Mouse (Mus musculus) intestine, embryonic 14.5 days (tissue): ENCODE measurements around the gene Eno1. TPM values are rescaled to one million over a fixed set of nuclear protein-coding genes. Genes with fewer than 3 reads are reported as not detected.

Experiments used
- ATAC-seq: fragments of 200-750 bp; cut with Nextera tagmentation; replicated peaks from 2 replicates; pipeline ENCODE4 v1.8.0; 2017; ENCODE audit warnings: low read depth, moderate number of reproducible peaks, moderate TSS enrichment, moderate library complexity; ENCODE audit not compliant: low FRiP score, low TSS enrichment
- DNase-seq: peaks from one replicate; pipeline ENCODE4 v3.0.0-alpha.2; 2018; ENCODE audit warnings: low spot score
- H3K27ac ChIP-seq: fragments of 300-500 bp; sonication (generic); 2 replicates; pipeline ENCODE4 v1.5.1; 2014; ENCODE audit warnings: low read depth, mild to moderate bottlenecking, control low read depth
- H3K27me3 ChIP-seq: fragments of 300-500 bp; sonication (generic); replicated peaks from 2 replicates; pipeline ENCODE4 v1.6.1; 2014; ENCODE audit warnings: low read length, control low read depth; ENCODE audit not compliant: control insufficient read depth, insufficient read depth
- H3K36me3 ChIP-seq: fragments of 300-500 bp; sonication (generic); 2 replicates; pipeline ENCODE4 v1.6.1; 2014; ENCODE audit warnings: low read length, control low read depth; ENCODE audit not compliant: control insufficient read depth, insufficient read depth
- H3K4me1 ChIP-seq: fragments of 300-500 bp; sonication (generic); replicated peaks from 2 replicates; pipeline ENCODE4 v1.6.1; 2014; ENCODE audit warnings: low read length, control low read depth, mixed read lengths; ENCODE audit not compliant: control insufficient read depth, insufficient read depth
- H3K4me2 ChIP-seq: fragments of 300-500 bp; sonication (generic); 2 replicates; pipeline ENCODE4 v1.6.1; 2014; ENCODE audit warnings: low read length
- H3K4me3 ChIP-seq: fragments of 300-500 bp; sonication (generic); 2 replicates; pipeline ENCODE4 v1.5.1; 2014; ENCODE audit warnings: low read depth, low read length, control low read depth, mixed read lengths
- H3K9ac ChIP-seq: fragments of 300-500 bp; sonication (generic); 2 replicates; pipeline ENCODE4 v1.6.1; 2014; ENCODE audit warnings: mild to moderate bottlenecking, low read length
- H3K9me3 ChIP-seq: fragments of 300-500 bp; sonication (generic); 2 replicates; pipeline ENCODE4 v1.6.1; 2016; ENCODE audit warnings: low read length, control low read depth; ENCODE audit not compliant: control insufficient read depth
- WGBS: fragments of 180-500 bp; shearing (Covaris S2); extraction: QIAGEN DNeasy Blood & Tissue Kit; methylation state at CpG from one replicate; pipeline ENCODE4 v1.1.7; 2014; 5-methylcytosine and 5-hydroxymethylcytosine counted together
- polyA plus RNA-seq: library from polyadenylated mRNA; unstranded; fragments of >200 nt; fragmentation: Nextera tagmentation; extraction: Ambion mirVana; gene quantifications from 2 replicates; pipeline ENCODE4 v1.2.1, GENCODE M21; 2014

The Eno1 gene
- polyA plus RNA-seq, 1 experiment from 2014 or later = 1,939 TPM

GRCm38 (mm10) chr4:150238433-150239086, 2.0 kb downstream of the Eno1 start:
- peaks cover 40% of the 10 kb centered on the region for H3K36me3 ChIP-seq
- ATAC-seq (no peak), DNase-seq (no peak)
- H3K4me3 ChIP-seq = peak overlapping the region; percentile 97
- peak overlapping the region; percentile 77 for H3K4me2 ChIP-seq
- 7% methylated on average over 3 of the region's 3 CpGs for WGBS
- H3K27me3 ChIP-seq = no peaks in the 10 kb centered on the region
- H3K9me3 ChIP-seq = no peaks in the 10 kb centered on the region
- H3K27ac ChIP-seq = peak overlapping the region; percentile 2; the same call in 1 of the 2 replicates
- H3K9ac ChIP-seq = peak overlapping the region; percentile 88
- peaks cover 32% of the 10 kb centered on the region for H3K4me1 ChIP-seq

- Histone ChIP-seq H3K9me3 (no peaks in the 10 kb centered on the region), H3K4me3 (peak overlapping the region; percentile 97), H3K4me2 (peak overlapping the region; percentile 77), H3K4me1 (peaks cover 32% of the 10 kb centered on the region), H3K27ac (peak overlapping the region; percentile 2; the same call in 1 of the 2 replicates), H3K36me3 (peaks cover 45% of the 10 kb centered on the region), H3K27me3 (no peaks in the 10 kb centered on the region), H3K9ac (peak overlapping the region; percentile 88)
- no peak for ATAC-seq
- DNase-seq = no peak
- 29% methylated on average over 5 of the region's 5 CpGs for WGBS
These were observed 2.6 kb downstream of the Eno1 start for GRCm38 (mm10) chr4:150239087-150239480.

- Histone ChIP-seq H3K4me3 (peak overlapping the region; percentile 97), H3K9me3 (no peaks in the 10 kb centered on the region), H3K4me1 (peaks cover 30% of the 10 kb centered on the region), H3K27ac (0 out of 2 replicates have a peak overlapping the region, but pooled peaks have one; percentile 30), H3K36me3 (peaks cover 50% of the 10 kb centered on the region), H3K4me2 (peak overlapping the region; percentile 77), H3K27me3 (no peaks in the 10 kb centered on the region), H3K9ac (peak overlapping the region; percentile 88; the same call in 1 of the 2 replicates)
- WGBS = 23% methylated on average over 6 of the region's 6 CpGs
- ATAC-seq (no peak), DNase-seq (no peak)
These were observed 3.0 kb downstream of the Eno1 start for GRCm38 (mm10) chr4:150239503-150239902.

- H3K9ac ChIP-seq = no peak overlapping the region
- H3K9me3 ChIP-seq = no peaks in the 10 kb centered on the region
- DNase-seq (peak; percentile 83), ATAC-seq (peak; percentile 30)
- H3K27ac ChIP-seq = 0 out of 2 replicates have a peak overlapping the region, but pooled peaks have one; percentile 30
- H3K36me3 ChIP-seq = peaks cover 54% of the 10 kb centered on the region
- WGBS = 11% methylated on average over 6 of the region's 6 CpGs
- no peaks in the 10 kb centered on the region for H3K27me3 ChIP-seq
- peak overlapping the region; percentile 77 for H3K4me2 ChIP-seq
- H3K4me3 ChIP-seq = 0 out of 2 replicates have a peak overlapping the region, but pooled peaks have one; percentile 97
- peaks cover 29% of the 10 kb centered on the region for H3K4me1 ChIP-seq
These were observed 3.4 kb downstream of the Eno1 start for GRCm38 (mm10) chr4:150239951-150240368.

GRCm38 (mm10) chr4:150240381-150240886, 3.9 kb downstream of the Eno1 start:
- DNase-seq (no peak), ATAC-seq (no peak)
- peaks cover 29% of the 10 kb centered on the region for H3K4me1 ChIP-seq
- peak overlapping the region; percentile 14; the same call in 1 of the 2 replicates for H3K4me2 ChIP-seq
- H3K4me3 ChIP-seq = no peak overlapping the region
- H3K9me3 ChIP-seq = no peaks in the 10 kb centered on the region
- no peaks in the 10 kb centered on the region for H3K27me3 ChIP-seq
- H3K9ac ChIP-seq = no peak overlapping the region
- peaks cover 59% of the 10 kb centered on the region for H3K36me3 ChIP-seq
- 78% methylated on average over 1 of the region's 1 CpGs for WGBS
- H3K27ac ChIP-seq = no peak overlapping the region

- H3K27ac ChIP-seq = no peak overlapping the region
- H3K27me3 ChIP-seq = no peaks in the 10 kb centered on the region
- no peak overlapping the region for H3K4me2 ChIP-seq
- DNase-seq = no peak
- 81% methylated on average over 4 of the region's 4 CpGs for WGBS
- H3K4me1 ChIP-seq = peaks cover 24% of the 10 kb centered on the region
- no peak for ATAC-seq
- H3K9me3 ChIP-seq = no peaks in the 10 kb centered on the region
- H3K9ac ChIP-seq = no peak overlapping the region
- peaks cover 72% of the 10 kb centered on the region for H3K36me3 ChIP-seq
- no peak overlapping the region for H3K4me3 ChIP-seq
These were observed 5.2 kb downstream of the Eno1 start for GRCm38 (mm10) chr4:150241708-150242107.

GRCm38 (mm10) chr4:150242745-150243144, 6.2 kb downstream of the Eno1 start:
- 82% methylated on average over 5 of the region's 5 CpGs for WGBS
- Histone ChIP-seq H3K4me1 (peaks cover 24% of the 10 kb centered on the region), H3K9me3 (no peaks in the 10 kb centered on the region), H3K9ac (no peak overlapping the region), H3K4me3 (0 out of 2 replicates have a peak overlapping the region, but pooled peaks have one; percentile 6), H3K36me3 (peaks cover 82% of the 10 kb centered on the region), H3K27me3 (no peaks in the 10 kb centered on the region), H3K4me2 (no peak overlapping the region), H3K27ac (no peak overlapping the region)
- ATAC-seq (no peak), DNase-seq (no peak)

GRCm38 (mm10) chr4:150245876-150246275, 9.4 kb downstream of the Eno1 start:
- ATAC-seq (no peak), DNase-seq (no peak)
- Histone ChIP-seq H3K9ac (no peak overlapping the region), H3K4me3 (no peak overlapping the region), H3K36me3 (peaks cover 95% of the 10 kb centered on the region), H3K27me3 (no peaks in the 10 kb centered on the region), H3K4me2 (no peak overlapping the region), H3K27ac (no peak overlapping the region), H3K4me1 (peaks cover 10% of the 10 kb centered on the region; the same call in 1 of the 2 replicates), H3K9me3 (no peaks in the 10 kb centered on the region)
- 78% methylated on average over 2 of the region's 2 CpGs for WGBS
